Mouse (Mus musculus) stomach, embryonic 14.5 days (tissue): ENCODE data around the gene Rps26. TPM values are rescaled to one million over a fixed set of nuclear protein-coding genes. Genes with fewer than 3 reads are reported as not detected.

ENCODE experiments used
- ATAC-seq: fragments of 200-750 bp; cut with Nextera tagmentation; 2 replicates; pipeline ENCODE4 v1.8.0; 2017; ENCODE audit warnings: low read depth, moderate TSS enrichment; ENCODE audit not compliant: insufficient number of reproducible peaks, insufficient read depth, low FRiP score
- H3K27ac ChIP-seq: fragments of 300-500 bp; sonication (generic); 2 replicates; pipeline ENCODE4 v1.5.1; 2014; ENCODE audit warnings: mild to moderate bottlenecking, low read length, moderate library complexity, mixed read lengths
- H3K27me3 ChIP-seq: fragments of 300-500 bp; sonication (generic); 2 replicates; pipeline ENCODE4 v1.6.1; 2014; ENCODE audit warnings: low read length, control low read depth, mixed read lengths; ENCODE audit not compliant: control insufficient read depth, insufficient read depth
- H3K36me3 ChIP-seq: fragments of 300-500 bp; sonication (generic); 2 replicates; pipeline ENCODE4 v1.6.1; 2014; ENCODE audit warnings: mild to moderate bottlenecking, control low read depth, low read length, moderate library complexity, mixed read lengths; ENCODE audit not compliant: control insufficient read depth, insufficient read depth
- H3K4me1 ChIP-seq: fragments of 300-500 bp; sonication (generic); 2 replicates; pipeline ENCODE4 v1.6.1; 2014; ENCODE audit warnings: low read length, control low read depth, mixed read lengths; ENCODE audit not compliant: control insufficient read depth, insufficient read depth
- H3K4me2 ChIP-seq: fragments of 300-500 bp; sonication (generic); replicated peaks from 2 replicates; pipeline ENCODE4 v1.6.1; 2014; ENCODE audit warnings: low read depth, low read length, control low read depth
- H3K4me3 ChIP-seq: fragments of 300-500 bp; sonication (generic); 2 replicates; pipeline ENCODE4 v1.5.1; 2014; ENCODE audit warnings: low read depth, low read length, control low read depth
- H3K9ac ChIP-seq: fragments of 300-500 bp; sonication (generic); replicated peaks from 2 replicates; pipeline ENCODE4 v1.6.1; 2014; ENCODE audit warnings: low read depth, mild to moderate bottlenecking, control low read depth, low read length, moderate library complexity, mixed read lengths
- H3K9me3 ChIP-seq: fragments of 300-500 bp; sonication (generic); 2 replicates; pipeline ENCODE4 v1.6.1; 2016; ENCODE audit warnings: low read depth, low read length, control low read depth; ENCODE audit not compliant: control insufficient read depth
- WGBS: fragments of 180-500 bp; shearing (Covaris S2); extraction: QIAGEN DNeasy Blood & Tissue Kit; methylation state at CpG from one replicate; pipeline ENCODE4 v1.1.7; 2014; 5-methylcytosine and 5-hydroxymethylcytosine counted together
- polyA plus RNA-seq: library from polyadenylated mRNA; unstranded; fragments of >200 nt; fragmentation: Nextera tagmentation; extraction: Ambion mirVana; gene quantifications from 2 replicates; pipeline ENCODE4 v1.2.1, GENCODE M21; 2014

Gene Rps26
- polyA plus RNA-seq, 1 experiment from 2014 or later, result 1,216 TPM

DNA sequence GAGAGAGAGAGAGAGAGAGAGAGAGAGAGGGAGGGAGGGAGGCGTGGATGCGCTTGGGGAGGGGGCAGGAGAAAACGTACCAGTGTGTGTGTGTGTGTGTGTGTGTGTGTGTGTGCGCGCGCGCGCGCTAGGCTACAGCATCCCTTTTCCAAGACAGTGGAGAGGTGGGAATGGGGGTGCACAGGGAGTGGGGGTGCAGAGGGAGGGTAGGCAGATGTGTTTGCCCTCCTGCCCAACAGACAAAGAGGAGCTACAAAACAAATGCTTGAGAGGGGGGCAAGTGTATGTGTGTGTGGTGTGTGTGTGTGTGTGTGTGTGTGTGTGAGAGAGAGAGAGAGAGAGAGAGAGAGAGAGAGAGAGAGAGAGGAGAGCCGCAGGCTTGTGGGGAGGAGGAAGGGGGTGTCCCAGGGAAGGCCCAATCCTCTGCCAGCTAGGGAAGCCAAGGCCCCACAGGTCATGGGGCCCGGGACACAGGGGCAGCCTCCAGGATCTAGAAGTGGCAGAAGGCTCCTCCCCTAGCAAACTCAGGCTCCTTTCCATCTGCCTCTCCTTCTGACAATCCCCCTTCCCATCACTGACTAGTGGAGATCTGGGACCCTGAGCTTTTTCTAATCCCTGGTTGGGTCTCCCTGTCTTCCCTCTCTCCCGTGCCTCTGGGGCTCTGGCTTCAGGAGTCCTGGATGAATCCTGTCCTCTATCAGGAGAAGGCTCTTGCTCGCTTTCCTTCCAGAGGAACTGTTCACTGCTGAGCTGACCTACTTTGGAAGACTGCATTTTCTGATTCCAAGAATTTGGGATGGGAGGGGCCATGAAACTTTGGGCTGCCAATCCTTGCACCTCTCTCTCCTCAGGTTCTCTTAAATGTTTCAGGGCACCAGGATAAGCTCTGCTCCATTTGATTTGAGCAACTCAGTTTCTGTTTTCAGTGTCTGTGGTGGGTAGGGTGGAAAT, 19.9 kb upstream of the Rps26 start:
- H3K27ac ChIP-seq, result peak overlapping the region; percentile 50; the same call in 1 of the 2 replicates

GRCm38 (mm10) chr10:128645111-128646011, 18.8 kb upstream of the Rps26 start, which contains the start of gene Ikzf4:
TSS of gene Ikzf4 (minus strand) at chr10:128645991.
- no peaks in the 10 kb centered on the region for H3K36me3 ChIP-seq
- no peaks in the 10 kb centered on the region for H3K9me3 ChIP-seq
- WGBS, result 3% methylated on average over 34 of the region's 36 CpGs
- no peaks in the 10 kb centered on the region for H3K27me3 ChIP-seq
- H3K4me1 ChIP-seq, result peaks cover 8% of the 10 kb centered on the region; the same call in 1 of the 2 replicates
- H3K27ac ChIP-seq, result peak within 1 kb of the TSS; percentile 50; the same call in 1 of the 2 replicates
- no peak within 1 kb of the TSS; the same call in 1 of the 2 replicates for H3K9ac ChIP-seq
- H3K4me2 ChIP-seq, result peak within 1 kb of the TSS; percentile 69
- ATAC-seq, result peak; percentile 54
- peak within 1 kb of the TSS; percentile 45 for H3K4me3 ChIP-seq

More for the DNA sequence above, 19.9 kb upstream of the Rps26 start:
- Histone ChIP-seq H3K36me3 (no peaks in the 10 kb centered on the region), H3K4me2 (peak overlapping the region; percentile 69), H3K4me1 (peaks cover 8% of the 10 kb centered on the region; the same call in 1 of the 2 replicates), H3K4me3 (peak overlapping the region; percentile 45; the same call in 1 of the 2 replicates), H3K9me3 (no peaks in the 10 kb centered on the region), H3K27me3 (no peaks in the 10 kb centered on the region), H3K9ac (no peak overlapping the region)
- 4% methylated on average over 12 of the region's 13 CpGs for WGBS
- ATAC-seq, result peak; percentile 77

- Histone ChIP-seq H3K9ac (no peak overlapping the region), H3K27ac (no peak overlapping the region), H3K27me3 (no peaks in the 10 kb centered on the region), H3K4me3 (no peak overlapping the region), H3K4me2 (no peak overlapping the region), H3K9me3 (no peaks in the 10 kb centered on the region), H3K4me1 (peaks cover 8% of the 10 kb centered on the region; the same call in 1 of the 2 replicates), H3K36me3 (no peaks in the 10 kb centered on the region)
- ATAC-seq, result no peak
- 85% methylated on average over 6 of the region's 6 CpGs for WGBS
These were observed 16.2 kb upstream of the Rps26 start for GRCm38 (mm10) chr10:128642749-128643148.

DNA sequence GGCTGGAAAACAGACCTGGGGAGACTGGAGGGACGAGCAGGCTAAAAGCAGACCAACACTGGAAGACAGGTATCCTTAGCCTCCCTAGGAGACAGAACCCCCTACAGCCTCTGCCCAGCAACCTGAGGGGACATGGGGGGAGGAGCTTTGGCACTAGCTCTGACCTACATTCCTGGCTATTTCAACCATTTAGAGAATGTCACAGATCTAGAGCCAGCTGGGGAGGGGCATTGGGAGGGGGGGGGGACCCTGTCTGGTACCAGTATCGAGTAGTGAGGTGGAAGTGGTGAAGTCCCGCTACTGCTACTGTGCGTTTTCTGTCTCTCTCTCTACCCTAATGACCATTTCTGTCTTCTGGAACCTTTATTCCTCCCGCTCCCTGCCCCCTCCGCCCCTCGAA, 15.3 kb upstream of the Rps26 start:
- Histone ChIP-seq H3K36me3 (no peaks in the 10 kb centered on the region), H3K4me2 (no peak overlapping the region), H3K9ac (no peak overlapping the region), H3K9me3 (no peaks in the 10 kb centered on the region), H3K4me3 (no peak overlapping the region), H3K27ac (no peak overlapping the region), H3K27me3 (no peaks in the 10 kb centered on the region), H3K4me1 (peaks cover 8% of the 10 kb centered on the region; the same call in 1 of the 2 replicates)
- 70% methylated on average over 7 of the region's 7 CpGs for WGBS
- ATAC-seq, result no peak

DNA sequence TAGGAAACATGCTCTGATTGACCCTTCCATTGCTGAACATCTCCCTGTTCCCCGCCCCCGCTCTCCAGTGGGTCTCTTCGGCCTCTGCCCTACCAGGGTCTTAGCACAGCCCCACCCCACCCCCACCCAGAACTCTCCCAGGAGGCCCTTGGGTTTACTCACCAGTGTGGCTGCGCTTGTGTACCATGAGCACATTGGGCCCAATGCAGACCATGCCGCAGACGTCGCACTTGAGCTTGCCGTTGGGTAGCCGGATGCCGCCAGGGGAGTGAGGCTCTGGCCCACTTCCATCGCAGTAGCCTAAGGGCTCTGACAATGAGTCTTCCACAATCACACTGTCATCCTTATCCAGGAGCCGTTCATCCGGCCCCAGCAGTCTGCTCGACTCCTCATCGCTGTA, 14.3 kb upstream of the Rps26 start:
- WGBS, result 92% methylated on average over 15 of the region's 15 CpGs

GRCm38 (mm10) chr10:128639999-128640398, 13.5 kb upstream of the Rps26 start:
- H3K4me2 ChIP-seq, result no peak overlapping the region
- H3K9ac ChIP-seq, result no peak overlapping the region
- ATAC-seq, result no peak
- no peak overlapping the region for H3K27ac ChIP-seq
- H3K36me3 ChIP-seq, result no peaks in the 10 kb centered on the region
- H3K4me3 ChIP-seq, result no peak overlapping the region
- 88% methylated on average over 14 of the region's 14 CpGs for WGBS
- H3K9me3 ChIP-seq, result no peaks in the 10 kb centered on the region
- H3K27me3 ChIP-seq, result no peaks in the 10 kb centered on the region
- 0 out of 2 replicates have a peak, but pooled peaks cover under 1% of the 10 kb centered on the region for H3K4me1 ChIP-seq

More for the DNA sequence above, 14.3 kb upstream of the Rps26 start:
- Histone ChIP-seq H3K4me2 (no peak overlapping the region), H3K36me3 (no peaks in the 10 kb centered on the region), H3K27me3 (no peaks in the 10 kb centered on the region), H3K4me1 (0 out of 2 replicates have a peak, but pooled peaks cover 3% of the 10 kb centered on the region), H3K27ac (no peak overlapping the region), H3K9me3 (no peaks in the 10 kb centered on the region), H3K4me3 (no peak overlapping the region), H3K9ac (no peak overlapping the region)
- no peak for ATAC-seq

DNA sequence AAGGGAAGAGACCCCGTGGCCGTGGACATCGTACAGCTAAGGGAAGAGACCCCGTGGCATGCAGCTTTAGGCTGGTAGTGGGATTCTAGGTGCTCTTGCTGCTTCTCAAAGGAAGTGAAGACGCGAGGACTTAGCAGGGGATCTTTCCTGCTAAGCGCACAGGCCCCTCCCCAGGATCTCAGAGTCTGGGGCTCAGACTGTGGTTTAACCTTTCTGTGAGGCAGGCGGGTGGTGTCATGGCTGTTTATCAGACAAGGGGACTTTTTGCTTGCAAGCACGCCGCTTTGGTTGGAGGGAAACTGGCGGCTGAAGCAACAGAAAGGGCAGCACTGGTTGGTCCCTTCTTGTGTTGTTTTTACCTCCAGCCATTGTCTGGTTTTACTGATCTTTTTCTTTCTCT, 10.5 kb upstream of the Rps26 start:
- no peak for ATAC-seq
- WGBS, result 27% methylated on average over 11 of the region's 11 CpGs
- Histone ChIP-seq H3K36me3 (no peaks in the 10 kb centered on the region), H3K4me1 (no peaks in the 10 kb centered on the region), H3K9me3 (no peaks in the 10 kb centered on the region), H3K9ac (no peak overlapping the region), H3K4me2 (no peak overlapping the region), H3K27me3 (no peaks in the 10 kb centered on the region), H3K4me3 (no peak overlapping the region), H3K27ac (no peak overlapping the region)

- H3K9me3 ChIP-seq, result no peaks in the 10 kb centered on the region
- H3K4me3 ChIP-seq, result no peak overlapping the region
- H3K4me1 ChIP-seq, result no peaks in the 10 kb centered on the region
- 50% methylated on average over 6 of the region's 6 CpGs for WGBS
- no peak for ATAC-seq
- no peaks in the 10 kb centered on the region for H3K36me3 ChIP-seq
- no peak overlapping the region for H3K27ac ChIP-seq
- H3K27me3 ChIP-seq, result no peaks in the 10 kb centered on the region
- H3K4me2 ChIP-seq, result no peak overlapping the region
- H3K9ac ChIP-seq, result no peak overlapping the region
These were observed 10.0 kb upstream of the Rps26 start for GRCm38 (mm10) chr10:128636561-128636960.
